Mouse (Mus musculus): ENCODE data around the gene Mrgprg. TPM values are rescaled to one million over a fixed set of nuclear protein-coding genes. Genes with fewer than 3 reads are reported as not detected.

Mrgprg gene
- total RNA-seq, 2 experiments from 2014 or later, result not detected

GRCm38 (mm10) chr7:143756125-143757026 is 10.4 kb downstream of the Mrgprg start, which contains the start of gene Osbpl5:
TSS of gene Osbpl5 (minus strand) at chr7:143756985.
- ATAC-seq (replicated peaks; ENCODE audit: poor library complexity, severe bottlenecking), result no peak

GRCm38 (mm10) chr7:143755357-143756124 is 11.3 kb downstream of the Mrgprg start:
- ATAC-seq (replicated peaks; ENCODE audit: poor library complexity, severe bottlenecking), result no peak

- peak; percentile 42 for ATAC-seq (replicated peaks; ENCODE audit: poor library complexity, severe bottlenecking)
These were observed 12.6 kb downstream of the Mrgprg start for GRCm38 (mm10) chr7:143753990-143754715.

GRCm38 (mm10) chr7:143752606-143753005 is 14.2 kb downstream of the Mrgprg start:
- no peak for ATAC-seq (replicated peaks; ENCODE audit: poor library complexity, severe bottlenecking)

GRCm38 (mm10) chr7:143752056-143752455 is 14.7 kb downstream of the Mrgprg start:
- ATAC-seq (replicated peaks; ENCODE audit: poor library complexity, severe bottlenecking), result no peak

GRCm38 (mm10) chr7:143751380-143751779 is 15.4 kb downstream of the Mrgprg start:
- peak; percentile 21; the same call in 1 of the 2 replicates for ATAC-seq (replicated peaks; ENCODE audit: poor library complexity, severe bottlenecking)

GRCm38 (mm10) chr7:143749045-143749444 is 17.7 kb downstream of the Mrgprg start:
- ATAC-seq (replicated peaks; ENCODE audit: poor library complexity, severe bottlenecking), result no peak

GRCm38 (mm10) chr7:143748041-143748868 is 18.5 kb downstream of the Mrgprg start:
- ATAC-seq (replicated peaks; ENCODE audit: poor library complexity, severe bottlenecking), result peak; percentile 93

GRCm38 (mm10) chr7:143740653-143741052 is 26.1 kb downstream of the Mrgprg start:
- ATAC-seq (replicated peaks; ENCODE audit: poor library complexity, severe bottlenecking), result no peak

- peak; percentile 81 for ATAC-seq (replicated peaks; ENCODE audit: poor library complexity, severe bottlenecking)
These were observed 27.0 kb downstream of the Mrgprg start for GRCm38 (mm10) chr7:143739511-143740461.

- no peak for ATAC-seq (replicated peaks; ENCODE audit: poor library complexity, severe bottlenecking)
These were observed 28.2 kb downstream of the Mrgprg start for GRCm38 (mm10) chr7:143738601-143739006.

GRCm38 (mm10) chr7:143738194-143738593 is 28.6 kb downstream of the Mrgprg start:
- no peak for ATAC-seq (replicated peaks; ENCODE audit: poor library complexity, severe bottlenecking)

- no peak for ATAC-seq (replicated peaks; ENCODE audit: poor library complexity, severe bottlenecking)
These were observed 33.0 kb downstream of the Mrgprg start for GRCm38 (mm10) chr7:143733746-143734145.

- no peak for ATAC-seq (replicated peaks; ENCODE audit: poor library complexity, severe bottlenecking)
These were observed 36.9 kb downstream of the Mrgprg start for GRCm38 (mm10) chr7:143729886-143730285.

GRCm38 (mm10) chr7:143726396-143726795 is 40.4 kb downstream of the Mrgprg start:
- no peak for ATAC-seq (replicated peaks; ENCODE audit: poor library complexity, severe bottlenecking)

GRCm38 (mm10) chr7:143723841-143724240 is 43.0 kb downstream of the Mrgprg start:
- ATAC-seq (replicated peaks; ENCODE audit: poor library complexity, severe bottlenecking), result no peak

- no peak for ATAC-seq (replicated peaks; ENCODE audit: poor library complexity, severe bottlenecking)
These were observed 44.1 kb downstream of the Mrgprg start for GRCm38 (mm10) chr7:143722646-143723045.

- no peak for ATAC-seq (replicated peaks; ENCODE audit: poor library complexity, severe bottlenecking)
These were observed 49.0 kb downstream of the Mrgprg start for GRCm38 (mm10) chr7:143717811-143718210.

Data from granulocyte monocyte progenitor cell, adult 5-6 weeks (primary cell).